Mouse (Mus musculus): ENCODE measurements around the gene Gimap3.

GRCm38 (mm10) chr6:48732864-48733304 lies 37.8 kb downstream of the Gimap3 start:
- TF ChIP-seq CTCF (IDR thresholded peaks at IDR 0.05), result no peak
- TF ChIP-seq EP300 (IDR thresholded peaks at IDR 0.05), result no peak
